Mouse (Mus musculus): Measurements from ENCODE around the gene Vmn1r183. TPM values are rescaled to one million over a fixed set of nuclear protein-coding genes. Genes with fewer than 3 reads are reported as not detected.

Vmn1r183 gene
- total RNA-seq, 2 experiments from 2014 or later = not detected

DNA sequence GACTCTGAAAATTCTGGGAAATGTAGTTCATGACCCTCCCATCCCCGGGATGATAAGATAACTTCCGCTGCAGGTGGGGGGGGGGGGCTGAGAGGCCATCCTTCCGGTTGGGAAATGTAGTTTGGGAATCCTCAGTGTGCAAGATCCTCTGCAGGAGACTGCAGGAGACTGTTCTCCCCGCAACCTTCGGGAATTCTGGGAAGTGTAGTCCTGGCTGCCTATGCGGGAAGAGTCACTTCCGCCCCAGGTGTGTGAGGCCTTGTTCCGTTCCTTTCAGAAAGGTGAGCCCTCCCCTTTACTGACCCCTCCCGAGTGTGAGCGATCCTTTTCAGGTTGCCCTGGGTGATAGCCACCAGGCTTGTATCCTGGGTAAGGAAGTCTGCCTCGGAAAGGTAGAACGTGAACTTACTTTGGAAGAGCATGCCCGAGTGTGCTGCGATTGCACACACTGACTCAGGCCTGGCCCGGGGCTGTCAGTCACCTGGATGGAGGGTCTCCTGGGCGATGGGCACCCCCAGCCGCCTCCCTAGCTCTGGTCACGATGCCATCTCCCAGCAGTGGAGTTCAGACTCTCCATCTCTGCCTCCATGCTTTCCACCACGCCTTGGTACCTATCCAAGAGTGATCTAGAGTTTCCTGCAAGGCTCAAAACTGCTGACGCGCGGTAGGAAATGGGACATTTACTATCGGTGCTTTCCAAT, 59.3 kb downstream of the Vmn1r183 start, which contains the start of gene Zfp112:
Zfp112 (plus strand) TSS at position 159 of the 701 bp plus-strand sequence.
- Histone ChIP-seq H3K27ac (peak within 1 kb of the TSS; percentile 91), H3K4me3 (peak within 1 kb of the TSS; percentile 75)
- intact Hi-C loops (cut with DNase I) = loop anchor here (1.0 to 2.0 kb wide), 6 partner anchors 22 to 204 kb away; partner anchors contain the start of genes Zfp108, Zfp114, Zfp235 and Zfp94
- peak; percentile 77 to 87 for DNase-seq (ENCODE audit: extremely low spot score in 1 of 2, low spot score in 2 of 2)
- TF ChIP-seq CTCF (IDR thresholded peaks at IDR 0.05) = no peak

DNA sequence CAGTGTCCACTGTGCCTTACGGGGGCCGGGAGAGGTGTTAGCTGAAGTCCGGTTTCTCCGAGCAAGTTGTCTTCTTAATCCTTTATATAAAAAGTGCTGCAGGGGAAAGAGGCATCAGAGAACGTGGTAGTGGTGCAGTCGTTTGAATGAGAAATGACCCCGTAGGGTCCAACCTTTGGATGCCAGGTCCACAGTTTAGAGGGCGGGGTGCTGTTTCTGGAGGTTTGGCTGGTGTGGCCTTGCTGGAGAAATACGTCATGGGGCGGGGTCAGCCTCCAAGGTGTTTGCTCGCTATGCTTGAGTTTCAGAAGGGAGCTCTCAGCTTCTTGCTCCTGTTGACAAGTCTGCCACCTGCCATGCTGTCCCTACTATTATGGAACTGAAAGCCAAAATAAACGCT, 59.9 kb downstream of the Vmn1r183 start:
- TF ChIP-seq CTCF (IDR thresholded peaks at IDR 0.05) = no peak
- Histone ChIP-seq H3K27ac (peak overlapping the region; percentile 91), H3K4me3 (peak overlapping the region; percentile 75)
- intact Hi-C loops (cut with DNase I) = loop anchor here (2.0 kb wide), 1 partner anchor 62 kb away; the partner anchor contains the start of gene Zfp114
- DNase-seq (ENCODE audit: extremely low spot score in 1 of 2, low spot score in 2 of 2) = peak; percentile 29 to 32

Other genes starting within 250 kb of the Vmn1r183 start
- not detected for gene Vmn1r175, start 242.6 kb upstream of the Vmn1r183 start, total RNA-seq (2021)
- not detected for gene Vmn1r176, start 215.9 kb upstream of the Vmn1r183 start, total RNA-seq (2021)
- not detected for gene Vmn1r177, start 186.8 kb upstream of the Vmn1r183 start, total RNA-seq (2021)
- not detected for gene Vmn1r178, start 161.2 kb upstream of the Vmn1r183 start, total RNA-seq (2021)
- not detected for gene Vmn1r179, start 126.3 kb upstream of the Vmn1r183 start, total RNA-seq (2021)
- not detected for gene Vmn1r180, start 102.6 kb upstream of the Vmn1r183 start, total RNA-seq (2021)
- not detected for gene Vmn1r181, start 78.6 kb upstream of the Vmn1r183 start, total RNA-seq (2021)
- not detected for gene V1rd19, start 51.6 kb upstream of the Vmn1r183 start, total RNA-seq (2021)
- gene Zfp180, start 28.7 kb downstream of the Vmn1r183 start, total RNA-seq (2021) = 10 to 100 TPM; 60.4 to 66.6 TPM
- 10 to 100 TPM in 1 of 2 experiments, 1 to 10 TPM in 1; 10.0 to 11.9 TPM for gene Zfp112, start 59.1 kb downstream of the Vmn1r183 start, total RNA-seq (2021)
- gene Zfp235, start 80.9 kb downstream of the Vmn1r183 start, total RNA-seq (2021) = 10 to 100 TPM; 22.0 to 23.1 TPM
- 1 to 10 TPM; 2.7 to 4.5 TPM for gene Zfp114, start 121.8 kb downstream of the Vmn1r183 start, total RNA-seq (2021)
- gene Zfp111, start 158.2 kb downstream of the Vmn1r183 start, total RNA-seq (2021) = 10 to 100 TPM; 12.8 to 15.1 TPM
- gene Zfp109, start 184.3 kb downstream of the Vmn1r183 start, total RNA-seq (2021) = 10 to 100 TPM; 10.1 to 10.4 TPM
- 1 to 10 TPM; 8.7 to 9.2 TPM for gene Zfp108, start 201.5 kb downstream of the Vmn1r183 start, total RNA-seq (2021)
- 10 to 100 TPM; 12.8 to 18.3 TPM for gene Zfp93, start 217.2 kb downstream of the Vmn1r183 start, total RNA-seq (2021)
- 10 to 100 TPM; 19.4 to 21.5 TPM for gene Zfp61, start 248.0 kb downstream of the Vmn1r183 start, total RNA-seq (2021)